Mouse (Mus musculus) kidney, postnatal 0 days (tissue): ENCODE measurements around the gene Fam229a. TPM values are rescaled to one million over a fixed set of nuclear protein-coding genes. Genes with fewer than 3 reads are reported as not detected.

Experiments
- ATAC-seq: fragments of 200-750 bp; cut with Nextera tagmentation; replicated peaks from 2 replicates; pipeline ENCODE4 v1.8.0; 2017; ENCODE audit warnings: low read depth, moderate number of reproducible peaks, moderate TSS enrichment, moderate library complexity; ENCODE audit not compliant: low FRiP score
- DNase-seq: peaks from one replicate; pipeline ENCODE4 v3.0.0-alpha.2; 2016; ENCODE audit warnings: low spot score
- H3K27ac ChIP-seq: fragments of 300-500 bp; sonication (generic); 2 replicates; pipeline ENCODE4 v1.5.1; 2014; ENCODE audit warnings: mild to moderate bottlenecking
- H3K27me3 ChIP-seq: fragments of 300-500 bp; sonication (generic); 2 replicates; pipeline ENCODE4 v1.6.1; 2014; ENCODE audit warnings: low read length, mixed read lengths; ENCODE audit not compliant: insufficient read depth
- H3K36me3 ChIP-seq: fragments of 300-500 bp; sonication (generic); 2 replicates; pipeline ENCODE4 v1.6.1; 2014; ENCODE audit warnings: low read length, mixed read lengths; ENCODE audit not compliant: insufficient read depth
- H3K4me1 ChIP-seq: fragments of 300-500 bp; sonication (generic); replicated peaks from 2 replicates; pipeline ENCODE4 v1.6.1; 2014; ENCODE audit warnings: antibody characterized with exemption, low read length, mixed read lengths; ENCODE audit not compliant: insufficient read depth
- H3K4me2 ChIP-seq: fragments of 300-500 bp; sonication (generic); 2 replicates; pipeline ENCODE4 v1.6.1; 2014; ENCODE audit warnings: mild to moderate bottlenecking, low read length, moderate library complexity, mixed read lengths
- H3K4me3 ChIP-seq: fragments of 300-500 bp; sonication (generic); replicated peaks from 2 replicates; pipeline ENCODE4 v1.5.1; 2014; ENCODE audit warnings: low read depth, low read length
- H3K9ac ChIP-seq: fragments of 300-500 bp; sonication (generic); 2 replicates; pipeline ENCODE4 v1.6.1; 2014; ENCODE audit warnings: low read depth, low read length
- H3K9me3 ChIP-seq: fragments of 300-500 bp; sonication (generic); replicated peaks from 2 replicates; pipeline ENCODE4 v1.6.1; 2016; ENCODE audit warnings: low read length, inconsistent platforms, mixed read lengths
- CTCF ChIP-seq: IDR thresholded peaks from 2 replicates; pipeline ENCODE4 v1.5.1; 2016; ENCODE audit warnings: antibody characterized with exemption, low read depth, mild to moderate bottlenecking, moderate library complexity
- WGBS: fragments of 180-500 bp; shearing (Covaris S2); extraction: QIAGEN DNeasy Blood & Tissue Kit; methylation state at CpG from one replicate; pipeline ENCODE4 v1.1.7; 2014; 5-methylcytosine and 5-hydroxymethylcytosine counted together
- polyA plus RNA-seq: library from polyadenylated mRNA; unstranded; fragments of >200 nt; fragmentation: Nextera tagmentation; extraction: Ambion mirVana; gene quantifications from 2 replicates; pipeline ENCODE4 v1.2.1, GENCODE M21; 2015

Fam229a gene
- polyA plus RNA-seq, 1 experiment from 2014 or later, result 0.37 TPM

DNA sequence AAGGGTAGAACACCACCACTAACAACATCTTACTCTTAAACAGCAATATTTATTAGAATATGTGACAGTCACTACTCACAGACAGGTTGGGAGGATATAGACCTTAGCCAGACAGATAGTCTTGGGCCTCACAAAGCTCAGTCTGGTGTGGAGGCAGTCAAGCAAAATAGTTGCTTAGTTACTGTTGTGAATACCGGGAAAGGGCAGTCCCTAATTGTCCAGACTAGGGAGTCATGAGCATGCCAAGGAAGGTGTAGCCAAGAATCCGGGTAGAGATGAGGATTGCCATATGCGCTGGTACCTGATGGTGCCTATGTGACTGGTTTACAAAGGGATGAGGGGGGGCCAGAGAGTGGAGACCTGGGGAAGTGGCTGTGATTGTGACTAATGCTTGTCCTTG, 28.9 kb upstream of the Fam229a start:
- Histone ChIP-seq H3K36me3 (peaks cover 20% of the 10 kb centered on the region), H3K4me3 (peak overlapping the region; percentile 88), H3K9me3 (no peaks in the 10 kb centered on the region), H3K4me1 (peaks cover 5% of the 10 kb centered on the region), H3K27me3 (no peaks in the 10 kb centered on the region), H3K4me2 (peak overlapping the region; percentile 91), H3K9ac (peak overlapping the region; percentile 71), H3K27ac (peak overlapping the region; percentile 87)
- DNase-seq (peak; percentile 66), ATAC-seq (no peak; the same call in 1 of the 2 replicates)
- no peak for TF ChIP-seq CTCF
- 31% methylated on average over 3 of the region's 3 CpGs for WGBS

DNA sequence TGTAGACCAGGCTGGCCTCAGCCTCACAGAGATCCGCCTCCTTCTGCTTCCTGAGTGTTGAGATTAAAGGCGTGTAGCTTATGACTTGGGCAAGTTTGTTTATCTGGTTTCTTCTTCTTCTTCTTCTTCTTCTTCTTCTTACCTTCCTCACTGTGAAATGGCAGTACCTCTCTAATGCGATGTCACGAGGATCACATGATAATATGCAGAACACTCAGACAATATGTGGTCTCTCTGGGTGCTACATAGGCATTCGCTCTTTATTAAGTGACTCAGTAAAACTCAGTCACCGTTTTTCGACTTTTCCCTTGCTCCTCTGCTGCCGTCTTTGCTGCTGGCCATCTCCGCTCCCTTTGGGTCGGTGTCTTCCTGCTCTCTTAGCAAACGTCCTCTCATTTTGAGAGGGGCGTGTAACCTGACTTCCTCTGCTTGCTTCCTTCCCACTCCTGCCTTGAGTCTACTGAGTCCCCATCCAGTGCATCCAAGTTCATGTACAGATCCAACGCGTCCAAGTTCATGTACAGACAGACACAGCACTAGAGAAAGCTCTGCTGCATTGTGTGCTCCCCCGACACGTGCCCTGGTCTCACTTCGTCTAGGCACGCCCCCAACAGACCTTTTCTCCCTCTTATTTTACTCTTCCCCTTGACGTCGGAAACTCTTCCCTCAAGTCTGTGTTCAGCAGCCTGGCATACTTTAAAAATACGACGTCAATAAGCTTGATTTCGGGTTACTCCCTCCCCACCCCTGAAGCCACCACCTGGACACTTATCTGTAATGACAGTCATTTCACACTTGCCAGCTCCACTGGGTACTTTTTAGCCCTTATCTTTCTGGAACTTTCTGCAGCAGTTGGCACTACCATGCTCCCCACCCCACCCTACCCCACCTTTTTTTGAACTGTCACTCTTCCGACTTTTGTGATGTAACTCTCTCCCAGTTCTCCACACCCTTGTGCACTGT, 27.6 kb upstream of the Fam229a start:
- H3K27me3 ChIP-seq, result no peaks in the 10 kb centered on the region
- ATAC-seq, result no peak
- H3K4me3 ChIP-seq, result no peak overlapping the region
- DNase-seq, result no peak
- no peak overlapping the region for H3K4me2 ChIP-seq
- no peaks in the 10 kb centered on the region for H3K9me3 ChIP-seq
- no peak overlapping the region for H3K9ac ChIP-seq
- H3K4me1 ChIP-seq, result peaks cover 5% of the 10 kb centered on the region
- H3K36me3 ChIP-seq, result peaks cover 32% of the 10 kb centered on the region
- H3K27ac ChIP-seq, result no peak overlapping the region
- TF ChIP-seq CTCF, result no peak
- 83% methylated on average over 24 of the region's 24 CpGs for WGBS

DNA sequence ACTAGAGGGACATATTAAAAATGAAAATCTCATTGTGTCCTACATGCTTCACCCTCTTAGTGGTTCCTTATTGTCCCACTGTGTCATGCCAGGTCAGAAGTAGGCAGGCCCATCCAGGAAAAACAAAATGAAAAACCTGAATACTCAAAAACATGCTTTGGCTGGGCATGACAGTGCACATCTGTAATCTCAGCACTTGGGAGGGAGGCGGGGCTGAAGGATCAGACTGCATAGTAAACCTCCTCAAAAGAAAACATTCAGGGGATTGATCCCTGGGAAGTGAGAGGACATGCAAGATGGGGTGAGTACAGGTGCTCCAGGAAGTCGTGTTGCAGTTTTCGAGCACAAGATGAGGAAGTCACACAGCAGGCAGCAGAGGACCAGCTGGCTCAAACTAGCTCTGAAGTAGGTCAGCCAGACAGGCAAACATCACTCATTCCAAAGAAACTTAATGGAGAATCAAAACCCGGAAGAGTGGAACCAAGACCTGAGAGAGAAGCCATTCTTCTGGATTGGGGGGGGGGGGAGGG, 26.6 kb upstream of the Fam229a start:
- H3K27me3 ChIP-seq, result no peaks in the 10 kb centered on the region
- TF ChIP-seq CTCF, result no peak
- no peaks in the 10 kb centered on the region for H3K9me3 ChIP-seq
- no peak overlapping the region for H3K4me2 ChIP-seq
- ATAC-seq (no peak), DNase-seq (no peak)
- H3K36me3 ChIP-seq, result peaks cover 40% of the 10 kb centered on the region
- H3K9ac ChIP-seq, result no peak overlapping the region
- H3K27ac ChIP-seq, result no peak overlapping the region
- 78% methylated on average over 4 of the region's 4 CpGs for WGBS
- H3K4me3 ChIP-seq, result no peak overlapping the region
- H3K4me1 ChIP-seq, result peaks cover 5% of the 10 kb centered on the region

DNA sequence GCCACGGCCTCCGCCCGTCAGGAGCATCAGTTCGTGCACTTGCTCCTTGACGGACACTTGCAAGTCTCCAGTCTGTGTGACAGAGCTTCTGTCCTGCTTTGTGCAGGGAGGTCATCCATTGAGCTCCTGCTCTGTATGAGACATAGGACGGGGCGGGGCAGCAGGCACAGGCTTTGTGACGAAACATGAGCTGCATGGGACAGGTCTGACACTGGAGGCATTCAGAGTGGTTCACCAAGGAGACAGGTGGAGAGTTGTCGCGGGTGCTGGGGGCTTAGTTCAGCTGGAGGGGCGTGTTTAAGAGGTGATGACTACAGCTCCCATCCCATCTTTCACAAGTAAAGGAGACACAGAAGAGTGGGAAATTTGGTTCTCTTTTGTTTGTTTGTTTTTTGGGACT, 14.9 kb upstream of the Fam229a start:
- Histone ChIP-seq H3K27me3 (no peaks in the 10 kb centered on the region), H3K36me3 (peaks cover 51% of the 10 kb centered on the region), H3K27ac (no peak overlapping the region), H3K4me3 (no peak overlapping the region), H3K4me1 (no peaks in the 10 kb centered on the region), H3K9ac (no peak overlapping the region), H3K4me2 (no peak overlapping the region), H3K9me3 (no peaks in the 10 kb centered on the region)
- ATAC-seq (no peak), DNase-seq (no peak)
- TF ChIP-seq CTCF, result no peak
- 93% methylated on average over 11 of the region's 11 CpGs for WGBS

DNA sequence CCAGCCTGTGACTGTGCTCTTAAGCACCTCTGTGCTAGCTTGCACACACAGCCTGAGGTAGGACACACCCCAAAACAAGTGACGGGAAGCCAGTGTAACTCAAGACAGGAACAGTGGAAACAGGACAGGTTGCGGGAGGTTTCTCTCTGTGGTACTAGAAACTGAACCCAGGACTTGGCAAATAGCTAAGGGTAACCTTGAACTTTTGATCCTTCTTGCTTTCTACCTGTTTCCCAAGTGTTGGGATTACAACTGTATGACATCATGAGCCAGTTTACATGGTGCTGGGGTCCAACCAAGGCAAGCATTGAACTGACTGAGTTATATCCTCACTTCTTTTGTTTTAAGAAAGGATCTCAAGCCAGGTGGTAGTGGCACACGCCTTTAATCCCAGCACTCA, 11.1 kb upstream of the Fam229a start:
- no peaks in the 10 kb centered on the region for H3K4me1 ChIP-seq
- no peak for TF ChIP-seq CTCF
- H3K27me3 ChIP-seq, result no peaks in the 10 kb centered on the region
- H3K9me3 ChIP-seq, result no peaks in the 10 kb centered on the region
- no peak for ATAC-seq
- H3K4me3 ChIP-seq, result no peak overlapping the region
- no peak overlapping the region for H3K27ac ChIP-seq
- H3K36me3 ChIP-seq, result peaks cover 37% of the 10 kb centered on the region
- H3K4me2 ChIP-seq, result no peak overlapping the region
- WGBS, result 88% methylated on average over 3 of the region's 3 CpGs
- no peak for DNase-seq
- H3K9ac ChIP-seq, result no peak overlapping the region

DNA sequence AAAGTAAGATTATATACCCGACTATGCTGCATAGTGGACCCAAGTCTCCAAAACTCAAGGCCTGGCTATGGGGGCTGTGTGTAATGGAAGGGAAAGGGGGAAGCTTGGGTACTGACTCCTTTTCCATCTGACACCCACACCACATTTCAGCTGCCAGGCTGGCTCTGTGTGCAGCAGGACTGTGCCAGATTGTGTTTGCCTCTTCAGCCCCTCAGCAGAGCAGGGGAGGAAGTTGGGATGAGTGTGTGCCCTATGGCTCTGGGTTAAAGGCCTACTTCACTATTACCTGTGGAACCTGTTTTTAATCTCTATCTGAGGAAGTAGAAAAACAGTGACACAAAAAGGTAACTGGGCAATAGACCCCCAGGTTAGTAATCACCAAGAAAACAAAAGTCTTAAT, 9.9 kb upstream of the Fam229a start:
- Histone ChIP-seq H3K9ac (no peak overlapping the region), H3K4me2 (no peak overlapping the region), H3K27me3 (no peaks in the 10 kb centered on the region), H3K9me3 (no peaks in the 10 kb centered on the region), H3K36me3 (peaks cover 41% of the 10 kb centered on the region), H3K4me1 (no peaks in the 10 kb centered on the region), H3K4me3 (no peak overlapping the region), H3K27ac (no peak overlapping the region)
- DNase-seq (no peak), ATAC-seq (no peak)
- WGBS, result 87% methylated on average over 1 of the region's 1 CpGs
- no peak for TF ChIP-seq CTCF
